Mouse (Mus musculus) testis, adult 2 months (tissue): Measurements from ENCODE around the gene Ppme1. TPM values are rescaled to one million over a fixed set of nuclear protein-coding genes. Genes with fewer than 3 reads are reported as not detected.

ENCODE experiments used
- H3K27ac ChIP-seq: fragments of 200-500 bp; 2 replicates; pipeline ENCODE4 v1.5.1; 2012; ENCODE audit warnings: low read depth, low read length; ENCODE audit not compliant: control insufficient read depth, insufficient read depth
- H3K27me3 ChIP-seq: fragments of 200-500 bp; 2 replicates; pipeline ENCODE4 v1.6.1; 2012; ENCODE audit warnings: mild to moderate bottlenecking, low read length, moderate library complexity; ENCODE audit not compliant: control insufficient read depth, insufficient read depth
- H3K36me3 ChIP-seq: fragments of 200-500 bp; 2 replicates; pipeline ENCODE4 v1.6.1; 2012; ENCODE audit warnings: mild to moderate bottlenecking, low read length; ENCODE audit not compliant: control insufficient read depth, insufficient read depth
- H3K4me1 ChIP-seq: fragments of 200-500 bp; 2 replicates; pipeline ENCODE4 v1.6.1; 2012; ENCODE audit warnings: low read length; ENCODE audit not compliant: control insufficient read depth, insufficient read depth
- H3K4me3 ChIP-seq: fragments of 200-500 bp; 2 replicates; pipeline ENCODE4 v1.5.1; 2012; ENCODE audit warnings: low read depth, mild to moderate bottlenecking, low read length, moderate library complexity, mixed read lengths; ENCODE audit not compliant: control insufficient read depth
- CTCF ChIP-seq: fragments of 200-500 bp; IDR thresholded peaks from 2 replicates; pipeline ENCODE4 v1.5.1; 2012; ENCODE audit warnings: low read depth, mild to moderate bottlenecking, inconsistent platforms, low read length, moderate library complexity; ENCODE audit not compliant: control insufficient read depth, insufficient read depth, insufficient replicate concordance
- POLR2A ChIP-seq: fragments of 200-500 bp; IDR thresholded peaks from 2 replicates; pipeline ENCODE4 v1.6.1; 2012; ENCODE audit warnings: low read depth, mild to moderate bottlenecking, inconsistent platforms, low read length, moderate library complexity; ENCODE audit not compliant: control insufficient read depth
- polyA plus RNA-seq: library from polyadenylated mRNA; depleted of rRNA; stranded (reverse); fragments of >200 nt; gene quantifications from 2 replicates; pipeline ENCODE4 v1.2.3, GENCODE M21; 2012

The Ppme1 gene
- polyA plus RNA-seq, 1 experiment, result 138 TPM

DNA sequence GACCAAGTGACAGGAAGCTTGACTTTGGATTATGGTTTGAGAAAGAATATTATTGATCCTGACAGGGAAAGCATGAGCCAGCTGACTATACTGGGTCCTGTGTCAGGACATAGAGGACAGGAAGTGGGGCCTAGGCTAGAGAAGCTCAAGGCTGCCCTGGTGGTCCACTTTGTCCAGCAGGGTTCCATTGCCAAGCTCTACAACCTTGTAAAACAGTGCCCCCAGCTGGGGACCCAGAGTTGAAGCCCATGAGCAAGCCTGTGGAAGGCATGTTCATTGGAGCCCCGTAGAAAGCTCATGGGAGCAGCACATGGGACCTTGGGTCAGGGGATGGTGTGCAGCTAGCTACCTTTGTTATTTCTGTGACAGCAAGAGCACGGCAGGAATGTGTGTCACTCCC lies 20.2 kb upstream of the Ppme1 start:
- H3K36me3 ChIP-seq, result peaks cover 3% of the 10 kb centered on the region; the same call in 1 of the 2 replicates
- H3K4me3 ChIP-seq, result no peak overlapping the region
- TF ChIP-seq POLR2A (no peak), CTCF (no peak)
- no peak overlapping the region for H3K27ac ChIP-seq
- no peaks in the 10 kb centered on the region for H3K4me1 ChIP-seq
- no peaks in the 10 kb centered on the region for H3K27me3 ChIP-seq

DNA sequence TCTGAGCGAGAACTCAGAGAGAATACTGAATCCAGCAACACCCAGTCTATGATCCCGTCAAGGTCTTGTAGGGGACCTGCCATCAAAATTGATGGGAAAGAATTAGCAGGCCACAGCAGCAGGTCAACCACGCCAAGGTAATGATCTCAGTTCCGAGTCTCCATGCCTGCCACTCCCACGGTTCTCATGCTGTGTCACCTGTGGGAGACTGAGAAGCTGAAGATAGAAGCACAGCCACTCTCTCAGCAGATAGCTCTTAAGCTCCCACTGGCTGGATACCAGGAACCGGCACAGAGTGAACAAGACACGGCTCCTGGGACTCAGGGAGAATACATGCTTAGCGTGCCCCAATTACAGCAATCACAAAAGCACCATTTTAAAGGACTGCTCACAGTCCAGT lies 18.1 kb upstream of the Ppme1 start:
- TF ChIP-seq POLR2A, result no peak
- TF ChIP-seq CTCF, result no peak
- H3K36me3 ChIP-seq, result peaks cover 3% of the 10 kb centered on the region; the same call in 1 of the 2 replicates

GRCm38 (mm10) chr7:100388174-100388573 lies 16.1 kb upstream of the Ppme1 start:
- Histone ChIP-seq H3K4me1 (no peaks in the 10 kb centered on the region), H3K27me3 (no peaks in the 10 kb centered on the region), H3K36me3 (no peaks in the 10 kb centered on the region), H3K27ac (no peak overlapping the region), H3K4me3 (no peak overlapping the region)
- TF ChIP-seq CTCF (no peak), POLR2A (no peak)

More for the DNA sequence above, 18.1 kb upstream of the Ppme1 start:
- Histone ChIP-seq H3K27me3 (no peaks in the 10 kb centered on the region), H3K27ac (no peak overlapping the region), H3K4me3 (no peak overlapping the region), H3K4me1 (no peaks in the 10 kb centered on the region)

DNA sequence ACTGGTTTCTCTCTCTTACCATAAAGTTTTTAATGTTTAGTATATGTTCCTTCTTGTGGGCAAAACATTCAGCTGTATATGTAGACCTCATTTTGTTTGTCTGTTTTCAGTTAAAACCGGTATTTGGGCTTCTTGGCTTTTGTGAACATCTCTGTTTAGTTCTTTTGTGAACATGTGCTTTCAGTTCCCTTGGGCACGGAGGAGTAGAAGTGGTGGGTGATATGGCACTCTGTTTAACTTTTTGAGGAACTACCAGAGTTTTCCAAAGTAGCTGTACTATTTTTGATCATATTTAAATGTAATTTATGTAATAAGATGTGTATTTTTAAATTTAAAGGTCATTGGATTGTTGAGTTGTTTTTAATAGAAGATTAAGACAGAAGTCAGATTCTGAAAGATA lies 11.1 kb upstream of the Ppme1 start:
- Histone ChIP-seq H3K27ac (no peak overlapping the region), H3K27me3 (no peaks in the 10 kb centered on the region), H3K4me3 (no peak overlapping the region), H3K4me1 (no peaks in the 10 kb centered on the region), H3K36me3 (peaks cover 4% of the 10 kb centered on the region; the same call in 1 of the 2 replicates)
- TF ChIP-seq CTCF, result no peak
- TF ChIP-seq POLR2A, result no peak

- H3K4me3 ChIP-seq, result no peak overlapping the region
- peak overlapping the region; percentile 60; the same call in 1 of the 2 replicates for H3K27ac ChIP-seq
- H3K36me3 ChIP-seq, result peaks cover 5% of the 10 kb centered on the region; the same call in 1 of the 2 replicates
- no peaks in the 10 kb centered on the region for H3K27me3 ChIP-seq
- no peaks in the 10 kb centered on the region for H3K4me1 ChIP-seq
- no peak for TF ChIP-seq POLR2A
- TF ChIP-seq CTCF, result no peak
Measured at GRCm38 (mm10) chr7:100381161-100381560, 9.1 kb upstream of the Ppme1 start.

DNA sequence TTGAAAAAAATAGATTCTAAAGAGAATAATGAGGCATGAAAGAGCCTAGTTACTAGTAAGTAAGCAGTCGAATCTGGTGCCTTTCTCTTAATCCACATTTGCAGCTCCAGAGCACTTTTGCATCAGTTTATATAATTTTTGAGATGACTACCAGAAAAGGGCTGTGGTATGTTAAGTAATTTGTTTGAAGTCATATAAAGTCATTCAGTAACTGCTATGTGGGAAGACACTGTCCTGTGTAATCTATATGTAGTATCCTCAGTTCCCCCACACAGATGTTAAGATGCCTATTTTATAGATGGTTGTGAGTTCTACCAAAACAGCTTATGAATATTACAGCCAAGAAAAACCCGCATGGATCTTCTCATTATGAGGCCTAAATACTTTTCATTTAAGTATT lies 6.2 kb upstream of the Ppme1 start:
- no peak overlapping the region for H3K4me3 ChIP-seq

GRCm38 (mm10) chr7:100372452-100372980 lies 409 bp upstream of the Ppme1 start:
- peak overlapping the region; percentile 95 for H3K4me3 ChIP-seq
- H3K4me1 ChIP-seq, result no peaks in the 10 kb centered on the region; the same call in 1 of the 2 replicates
- H3K36me3 ChIP-seq, result peaks cover 5% of the 10 kb centered on the region
- H3K27me3 ChIP-seq, result no peaks in the 10 kb centered on the region
- H3K27ac ChIP-seq, result peak overlapping the region; percentile 91
- no peak for TF ChIP-seq CTCF
- no peak for TF ChIP-seq POLR2A

More for the DNA sequence above, 6.2 kb upstream of the Ppme1 start:
- Histone ChIP-seq H3K27me3 (no peaks in the 10 kb centered on the region), H3K36me3 (peaks cover 10% of the 10 kb centered on the region), H3K27ac (no peak overlapping the region), H3K4me1 (no peaks in the 10 kb centered on the region)
- no peak for TF ChIP-seq POLR2A
- no peak for TF ChIP-seq CTCF

GRCm38 (mm10) chr7:100364888-100365287 lies 7.2 kb downstream of the Ppme1 start:
- TF ChIP-seq POLR2A, result no peak
- no peak for TF ChIP-seq CTCF
- H3K27ac ChIP-seq, result no peak overlapping the region
- H3K36me3 ChIP-seq, result no peaks in the 10 kb centered on the region
- no peaks in the 10 kb centered on the region for H3K4me1 ChIP-seq
- H3K4me3 ChIP-seq, result no peak overlapping the region
- no peaks in the 10 kb centered on the region for H3K27me3 ChIP-seq
